Mouse (Mus musculus): ENCODE measurements at regions not wholly inside any gene's neighbourhood (a gene's known extent, or its start where the extent isn't known, plus 50 kb on each side); places are given as distances from the start of the nearest gene placed in this dataset.

- Histone ChIP-seq H3K27ac (ENCODE audit: control insufficient read depth, low read depth, low read length) (no peak overlapping the region), H3K27me3 (ENCODE audit: control insufficient read depth in 1 of 2, insufficient read depth in 2 of 2, low read length in 2 of 2) (no peaks in the 10 kb centered on the region), H3K79me2 (ENCODE audit: control insufficient read depth, insufficient read depth, low read length, poor library complexity) (no peaks in the 10 kb centered on the region), H3K36me3 (ENCODE audit: control insufficient read depth in 1 of 2, insufficient read depth in 2 of 2, low read length in 2 of 2) (no peaks in the 10 kb centered on the region), H3K4me3 (ENCODE audit: control insufficient read depth in 1 of 2, insufficient read depth in 1 of 2, low read depth in 2 of 2, low read length in 2 of 2) (no peak overlapping the region), H3K9ac (ENCODE audit: control insufficient read depth, low read depth, low read length, poor library complexity, severe bottlenecking) (no peak overlapping the region), H3K9me3 (replicated peaks; ENCODE audit: insufficient read depth, low read length) (no peaks in the 10 kb centered on the region), H3K4me1 (ENCODE audit: control insufficient read depth in 1 of 2, insufficient read depth in 2 of 2, low read length in 2 of 2) (no peaks in the 10 kb centered on the region)
- no peak for TF ChIP-seq CHD1 (IDR thresholded peaks at IDR 0.05; ENCODE audit: low read depth, low read length)
- no peak for TF ChIP-seq CTCF (IDR thresholded peaks at IDR 0.05 in 2 of 3, conservative IDR thresholded peaks at IDR 0.05 in 1 of 3; ENCODE audit: control insufficient read depth in 1 of 3, insufficient read depth in 1 of 3, low read depth in 2 of 3, low read length in 3 of 3, poor library complexity in 1 of 3, severe bottlenecking in 1 of 3)
- TF ChIP-seq USF1 (IDR thresholded peaks at IDR 0.05; ENCODE audit: low read depth, low read length), result no peak
- TF ChIP-seq ZMIZ1 (IDR thresholded peaks at IDR 0.05; ENCODE audit: low read depth, low read length), result no peak
- no peak for TF ChIP-seq MEF2A (IDR thresholded peaks at IDR 0.05; ENCODE audit: extremely low read depth, insufficient replicate concordance, low read depth, low read length, poor library complexity, severe bottlenecking)
- no peak for TF ChIP-seq CHD2 (IDR thresholded peaks at IDR 0.05; ENCODE audit: low read length)
- DNase-seq (ENCODE audit: low read depth, low spot score), result no peak
Measured at GRCm38 (mm10) chr12:10160837-10161236, 208.9 kb upstream of the Nt5c1b start.

GRCm38 (mm10) chr12:10168042-10168441, 201.7 kb upstream of the Nt5c1b start:
- Histone ChIP-seq H3K4me1 (ENCODE audit: control insufficient read depth in 1 of 2, insufficient read depth in 2 of 2, low read length in 2 of 2) (no peaks in the 10 kb centered on the region), H3K79me2 (ENCODE audit: control insufficient read depth, insufficient read depth, low read length, poor library complexity) (no peaks in the 10 kb centered on the region), H3K9ac (ENCODE audit: control insufficient read depth, low read depth, low read length, poor library complexity, severe bottlenecking) (no peak overlapping the region), H3K9me3 (replicated peaks; ENCODE audit: insufficient read depth, low read length) (no peaks in the 10 kb centered on the region), H3K4me3 (ENCODE audit: control insufficient read depth in 1 of 2, insufficient read depth in 1 of 2, low read depth in 2 of 2, low read length in 2 of 2) (no peak overlapping the region), H3K27me3 (ENCODE audit: control insufficient read depth in 1 of 2, insufficient read depth in 2 of 2, low read length in 2 of 2) (no peaks in the 10 kb centered on the region), H3K36me3 (ENCODE audit: control insufficient read depth in 1 of 2, insufficient read depth in 2 of 2, low read length in 2 of 2) (no peaks in the 10 kb centered on the region), H3K27ac (ENCODE audit: control insufficient read depth, low read depth, low read length) (no peak overlapping the region)
- TF ChIP-seq ZC3H11A (IDR thresholded peaks at IDR 0.05; ENCODE audit: low read depth, low read length) (no peak), MYB (IDR thresholded peaks at IDR 0.05; ENCODE audit: low read depth, low read length) (no peak), JUND (IDR thresholded peaks at IDR 0.05; ENCODE audit: low read depth, low read length) (no peak), RCOR1 (IDR thresholded peaks at IDR 0.05; ENCODE audit: low read depth, low read length) (no peak), EP300 (IDR thresholded peaks at IDR 0.05; ENCODE audit: low read depth in 1 of 2, low read length in 2 of 2) (no peak), CTCF (IDR thresholded peaks at IDR 0.05 in 2 of 3, conservative IDR thresholded peaks at IDR 0.05 in 1 of 3; ENCODE audit: control insufficient read depth in 1 of 3, insufficient read depth in 1 of 3, low read depth in 2 of 3, low read length in 3 of 3, poor library complexity in 1 of 3, severe bottlenecking in 1 of 3) (no peak), ZMIZ1 (IDR thresholded peaks at IDR 0.05; ENCODE audit: low read depth, low read length) (no peak), MAX (IDR thresholded peaks at IDR 0.05; ENCODE audit: low read length) (no peak), MAZ (IDR thresholded peaks at IDR 0.05; ENCODE audit: low read depth, low read length) (no peak), GATA1 (IDR thresholded peaks at IDR 0.05; ENCODE audit: low read depth, low read length) (no peak), ZKSCAN1 (IDR thresholded peaks at IDR 0.05; ENCODE audit: low read depth, low read length) (no peak)
- no peak for DNase-seq (ENCODE audit: low read depth, low spot score)

- no peaks in the 10 kb centered on the region for H3K27me3 ChIP-seq (ENCODE audit: control insufficient read depth in 1 of 2, insufficient read depth in 2 of 2, low read length in 2 of 2)
- no peak for DNase-seq (ENCODE audit: low read depth, low spot score)
- H3K4me3 ChIP-seq (ENCODE audit: control insufficient read depth in 1 of 2, insufficient read depth in 1 of 2, low read depth in 2 of 2, low read length in 2 of 2), result no peak overlapping the region
- TF ChIP-seq GABPA (IDR thresholded peaks at IDR 0.05; ENCODE audit: low read depth, low read length) (no peak), MYC (IDR thresholded peaks at IDR 0.05; ENCODE audit: low read depth, low read length) (no peak), POLR2A (IDR thresholded peaks at IDR 0.05; ENCODE audit: control insufficient read depth in 1 of 2, insufficient read depth in 1 of 2, low read depth in 1 of 2, low read length in 2 of 2, poor library complexity in 1 of 2) (no peak), ELF1 (IDR thresholded peaks at IDR 0.05; ENCODE audit: low read depth, low read length) (no peak), MYB (IDR thresholded peaks at IDR 0.05; ENCODE audit: low read depth, low read length) (no peak), TAL1 (IDR thresholded peaks at IDR 0.05; ENCODE audit: low read length) (no peak), ZKSCAN1 (IDR thresholded peaks at IDR 0.05; ENCODE audit: low read depth, low read length) (no peak)
- no peaks in the 10 kb centered on the region for H3K9me3 ChIP-seq (replicated peaks; ENCODE audit: insufficient read depth, low read length)
- no peak overlapping the region for H3K27ac ChIP-seq (ENCODE audit: control insufficient read depth, low read depth, low read length)
- H3K9ac ChIP-seq (ENCODE audit: control insufficient read depth, low read depth, low read length, poor library complexity, severe bottlenecking), result no peak overlapping the region
- no peaks in the 10 kb centered on the region for H3K36me3 ChIP-seq (ENCODE audit: control insufficient read depth in 1 of 2, insufficient read depth in 2 of 2, low read length in 2 of 2)
- no peaks in the 10 kb centered on the region for H3K4me1 ChIP-seq (ENCODE audit: control insufficient read depth in 1 of 2, insufficient read depth in 2 of 2, low read length in 2 of 2)
- no peaks in the 10 kb centered on the region for H3K79me2 ChIP-seq (ENCODE audit: control insufficient read depth, insufficient read depth, low read length, poor library complexity)
Measured at GRCm38 (mm10) chr12:10168581-10168980, 201.2 kb upstream of the Nt5c1b start.

Measured in MEL (cell line).